Mouse (Mus musculus): ENCODE data around the gene Plch2. TPM values are rescaled to one million over a fixed set of nuclear protein-coding genes. Genes with fewer than 3 reads are reported as not detected.
A peak's percentile ranks its signal among the peaks of the same experiment; 100 is the strongest.

The Plch2 gene
- polyA plus RNA-seq, 1 experiment from 2014 or later, result 2.1 TPM

DNA sequence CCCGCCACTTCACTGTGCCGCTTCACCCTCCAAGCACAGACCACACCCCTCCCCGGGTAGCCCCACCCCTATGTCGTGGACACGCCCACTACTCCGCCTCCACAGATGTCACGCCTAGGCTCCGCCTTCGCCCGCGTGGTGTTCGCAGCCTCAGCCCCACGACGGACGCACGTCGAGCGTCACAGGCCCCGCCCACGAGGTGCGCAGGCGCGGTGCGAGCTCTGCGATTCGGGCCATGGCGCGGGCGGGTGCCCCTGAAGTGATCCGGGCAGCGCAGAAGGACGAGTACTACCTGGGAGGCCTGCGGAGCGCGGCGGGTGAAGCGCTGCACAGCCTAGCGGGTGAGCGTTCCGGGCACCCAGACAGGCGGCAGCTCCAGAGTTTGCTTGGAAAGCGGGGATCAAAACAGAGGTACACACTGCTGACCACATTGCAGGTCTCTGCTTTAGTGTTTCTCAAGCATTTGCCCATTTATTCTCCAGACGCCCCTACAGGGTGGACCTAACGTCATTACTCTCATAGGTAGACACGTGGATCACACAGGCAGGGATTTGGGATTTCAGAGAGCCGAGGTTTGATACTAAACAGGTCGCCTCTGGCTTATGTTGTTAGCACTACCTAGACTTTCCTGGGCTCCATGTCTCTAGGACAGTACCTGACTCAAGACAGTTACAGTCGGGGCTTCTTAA lies 10.4 kb upstream of the Plch2 start, which contains the start of gene Pex10:
TSS of gene Pex10 (plus strand) at position 183 of the 689 bp plus-strand sequence.
- H3K4me3 ChIP-seq (ENCODE audit: low read depth, low read length), result peak within 1 kb of the TSS; percentile 59
- H3K27ac ChIP-seq (ENCODE audit: low read depth, low read length), result peak within 1 kb of the TSS; percentile 25; the same call in 1 of the 2 replicates
- WGBS, result under 1% methylated on average over 48 of the region's 48 CpGs
- H3K4me2 ChIP-seq (replicated peaks; ENCODE audit: low read depth, low read length), result peak within 1 kb of the TSS; percentile 61
- ATAC-seq (ENCODE audit: low FRiP score) (peak; percentile 91), DNase-seq (ENCODE audit: low spot score) (peak; percentile 99)
- peak within 1 kb of the TSS; percentile 80 for H3K9ac ChIP-seq (ENCODE audit: low read depth, low read length)
- H3K27me3 ChIP-seq (ENCODE audit: control insufficient read depth, insufficient read depth, low read length), result no peaks in the 10 kb centered on the region
- no peaks in the 10 kb centered on the region; the same call in 1 of the 2 replicates for H3K4me1 ChIP-seq (replicated peaks; ENCODE audit: control insufficient read depth, insufficient read depth, low read length)
- H3K9me3 ChIP-seq (ENCODE audit: control insufficient read depth, low read length), result no peaks in the 10 kb centered on the region
- H3K36me3 ChIP-seq (ENCODE audit: control insufficient read depth, insufficient read depth, low read length), result peaks cover 10% of the 10 kb centered on the region

DNA sequence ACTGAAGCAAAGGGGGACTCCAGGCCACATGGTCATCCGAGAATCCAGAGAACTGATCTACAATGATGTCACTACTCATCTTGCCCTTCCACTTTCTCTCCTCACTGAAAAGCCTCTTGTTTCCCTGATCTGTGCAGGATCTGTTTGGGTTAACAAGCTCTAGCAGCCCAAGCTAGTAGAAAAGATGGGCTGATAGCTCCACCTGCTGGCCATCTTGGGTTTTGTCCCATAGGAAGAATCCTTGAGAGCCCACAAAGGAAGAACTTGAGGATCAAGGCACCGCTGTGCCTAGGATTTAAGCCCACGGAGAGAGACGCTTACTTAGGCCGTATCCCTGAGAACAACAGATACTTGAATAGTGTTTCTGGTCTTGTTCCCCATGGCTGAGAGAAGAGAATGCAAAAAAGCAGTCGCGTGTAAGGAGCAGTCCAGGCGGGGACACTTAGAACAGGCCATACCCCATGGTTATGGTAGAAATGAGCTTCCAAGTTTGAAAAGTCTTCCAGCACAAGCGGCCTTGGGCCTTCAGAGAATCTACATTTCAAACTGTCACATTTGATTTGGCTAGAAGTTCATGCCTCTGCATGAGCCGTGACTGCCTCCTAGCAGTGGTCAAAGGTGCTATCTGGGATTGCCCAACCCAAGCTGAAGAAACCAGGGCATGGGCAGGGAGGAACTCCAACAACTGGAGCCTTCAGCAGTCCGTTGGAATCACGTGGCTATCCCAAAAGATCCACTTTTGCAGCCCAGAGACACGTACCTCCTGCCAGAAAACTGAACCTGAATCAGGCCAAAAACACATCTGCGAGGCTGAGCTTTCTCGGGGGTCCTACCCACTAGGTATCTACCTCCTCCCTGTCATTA lies 9.6 kb upstream of the Plch2 start:
- H3K9ac ChIP-seq (ENCODE audit: low read depth, low read length), result no peak overlapping the region
- peak; percentile 73 for ATAC-seq (ENCODE audit: low FRiP score)
- H3K36me3 ChIP-seq (ENCODE audit: control insufficient read depth, insufficient read depth, low read length), result peaks cover 10% of the 10 kb centered on the region

DNA sequence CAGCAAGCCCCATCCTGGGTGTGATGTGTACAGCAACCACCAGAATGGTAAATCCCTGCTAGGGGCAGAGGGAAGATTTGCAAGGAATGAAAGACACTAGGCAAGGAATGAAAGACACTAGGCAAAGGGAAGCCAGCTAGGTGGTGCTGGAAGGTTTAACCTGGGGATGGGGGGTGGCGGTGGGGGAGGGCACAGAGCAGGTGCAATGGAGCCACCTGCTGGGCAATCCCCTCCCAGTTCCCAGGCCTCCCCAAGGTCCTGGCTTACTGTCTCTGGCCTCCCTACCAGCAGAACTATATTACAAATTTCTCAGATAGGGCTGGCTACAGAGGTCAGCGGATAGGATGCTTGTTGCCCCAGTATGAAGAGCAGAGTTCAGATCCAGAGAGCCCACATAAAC lies 7.9 kb upstream of the Plch2 start:
- Histone ChIP-seq H3K4me1 (replicated peaks; ENCODE audit: control insufficient read depth, insufficient read depth, low read length) (no peaks in the 10 kb centered on the region; the same call in 1 of the 2 replicates), H3K4me3 (ENCODE audit: low read depth, low read length) (no peak overlapping the region), H3K36me3 (ENCODE audit: control insufficient read depth, insufficient read depth, low read length) (no peaks in the 10 kb centered on the region; the same call in 1 of the 2 replicates), H3K4me2 (replicated peaks; ENCODE audit: low read depth, low read length) (no peak overlapping the region), H3K9me3 (ENCODE audit: control insufficient read depth, low read length) (no peaks in the 10 kb centered on the region), H3K27me3 (ENCODE audit: control insufficient read depth, insufficient read depth, low read length) (no peaks in the 10 kb centered on the region), H3K9ac (ENCODE audit: low read depth, low read length) (no peak overlapping the region), H3K27ac (ENCODE audit: low read depth, low read length) (no peak overlapping the region)
- WGBS, result 70% methylated on average over 2 of the region's 2 CpGs
- DNase-seq (ENCODE audit: low spot score) (no peak), ATAC-seq (ENCODE audit: low FRiP score) (no peak)

More for the DNA sequence above, 9.6 kb upstream of the Plch2 start:
- 3% methylated on average over 15 of the region's 15 CpGs for WGBS
- H3K27me3 ChIP-seq (ENCODE audit: control insufficient read depth, insufficient read depth, low read length), result no peaks in the 10 kb centered on the region
- peak overlapping the region; percentile 61 for H3K4me2 ChIP-seq (replicated peaks; ENCODE audit: low read depth, low read length)
- H3K4me1 ChIP-seq (replicated peaks; ENCODE audit: control insufficient read depth, insufficient read depth, low read length), result no peaks in the 10 kb centered on the region; the same call in 1 of the 2 replicates
- peak overlapping the region; percentile 25; the same call in 1 of the 2 replicates for H3K27ac ChIP-seq (ENCODE audit: low read depth, low read length)
- H3K4me3 ChIP-seq (ENCODE audit: low read depth, low read length), result peak overlapping the region; percentile 59
- peak; percentile 97 for DNase-seq (ENCODE audit: low spot score)
- H3K9me3 ChIP-seq (ENCODE audit: control insufficient read depth, low read length), result no peaks in the 10 kb centered on the region

DNA sequence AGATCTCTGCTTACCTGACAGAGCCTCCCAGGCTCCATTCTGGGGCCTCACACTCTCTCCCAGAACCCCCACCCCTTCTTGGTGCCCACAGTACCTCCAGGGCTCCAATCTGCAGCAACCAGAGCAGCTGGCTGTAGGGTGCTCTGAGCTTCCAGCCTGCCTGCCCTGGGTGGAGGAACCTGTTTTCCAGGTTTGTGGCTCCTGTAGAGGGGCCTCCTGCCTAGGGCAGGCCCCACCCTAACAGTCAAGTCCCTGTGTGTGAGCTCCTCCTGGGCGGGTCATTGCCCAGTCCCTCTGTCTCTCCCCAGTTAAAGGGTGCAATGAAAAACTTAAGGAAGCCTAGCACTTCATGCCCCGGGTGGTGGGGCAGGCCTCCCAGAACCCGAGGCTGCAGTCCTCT lies 7.3 kb upstream of the Plch2 start:
- Histone ChIP-seq H3K27ac (ENCODE audit: low read depth, low read length) (no peak overlapping the region), H3K9ac (ENCODE audit: low read depth, low read length) (peak overlapping the region; percentile 32; the same call in 1 of the 2 replicates), H3K9me3 (ENCODE audit: control insufficient read depth, low read length) (no peaks in the 10 kb centered on the region), H3K4me3 (ENCODE audit: low read depth, low read length) (no peak overlapping the region), H3K4me1 (replicated peaks; ENCODE audit: control insufficient read depth, insufficient read depth, low read length) (no peaks in the 10 kb centered on the region; the same call in 1 of the 2 replicates), H3K4me2 (replicated peaks; ENCODE audit: low read depth, low read length) (no peak overlapping the region), H3K27me3 (ENCODE audit: control insufficient read depth, insufficient read depth, low read length) (no peaks in the 10 kb centered on the region), H3K36me3 (ENCODE audit: control insufficient read depth, insufficient read depth, low read length) (no peaks in the 10 kb centered on the region; the same call in 1 of the 2 replicates)
- no peak for ATAC-seq (ENCODE audit: low FRiP score)
- DNase-seq (ENCODE audit: low spot score), result no peak
- 36% methylated on average over 3 of the region's 3 CpGs for WGBS

DNA sequence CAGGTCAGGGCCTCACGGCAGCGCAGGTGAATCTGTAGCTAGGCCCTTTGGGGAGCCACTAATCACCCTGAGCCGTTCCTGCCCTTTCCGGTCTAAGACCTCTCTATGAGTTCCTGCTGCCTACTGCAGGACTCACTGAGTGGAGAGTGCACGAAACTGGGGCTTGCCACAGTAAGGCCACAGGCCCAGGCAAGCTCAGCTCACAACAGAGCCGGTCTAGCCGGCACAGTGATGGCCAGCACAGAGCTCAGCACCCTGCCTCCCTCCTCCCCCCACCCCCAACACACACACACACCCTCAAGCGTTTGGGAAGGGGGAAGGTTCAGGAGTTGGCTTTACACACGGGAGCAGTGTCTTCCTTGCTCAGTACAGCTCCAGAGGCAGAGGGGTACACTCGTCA lies 1.7 kb upstream of the Plch2 start:
- H3K4me1 ChIP-seq (replicated peaks; ENCODE audit: control insufficient read depth, insufficient read depth, low read length), result 0 out of 2 replicates have a peak, but pooled peaks cover 3% of the 10 kb centered on the region
- H3K27me3 ChIP-seq (ENCODE audit: control insufficient read depth, insufficient read depth, low read length), result no peaks in the 10 kb centered on the region
- WGBS, result 44% methylated on average over 10 of the region's 10 CpGs
- H3K36me3 ChIP-seq (ENCODE audit: control insufficient read depth, insufficient read depth, low read length), result no peaks in the 10 kb centered on the region
- no peak overlapping the region for H3K4me3 ChIP-seq (ENCODE audit: low read depth, low read length)
- no peak overlapping the region for H3K4me2 ChIP-seq (replicated peaks; ENCODE audit: low read depth, low read length)
- no peaks in the 10 kb centered on the region for H3K9me3 ChIP-seq (ENCODE audit: control insufficient read depth, low read length)
- ATAC-seq (ENCODE audit: low FRiP score) (no peak), DNase-seq (ENCODE audit: low spot score) (no peak)
- no peak overlapping the region for H3K27ac ChIP-seq (ENCODE audit: low read depth, low read length)
- H3K9ac ChIP-seq (ENCODE audit: low read depth, low read length), result no peak overlapping the region

DNA sequence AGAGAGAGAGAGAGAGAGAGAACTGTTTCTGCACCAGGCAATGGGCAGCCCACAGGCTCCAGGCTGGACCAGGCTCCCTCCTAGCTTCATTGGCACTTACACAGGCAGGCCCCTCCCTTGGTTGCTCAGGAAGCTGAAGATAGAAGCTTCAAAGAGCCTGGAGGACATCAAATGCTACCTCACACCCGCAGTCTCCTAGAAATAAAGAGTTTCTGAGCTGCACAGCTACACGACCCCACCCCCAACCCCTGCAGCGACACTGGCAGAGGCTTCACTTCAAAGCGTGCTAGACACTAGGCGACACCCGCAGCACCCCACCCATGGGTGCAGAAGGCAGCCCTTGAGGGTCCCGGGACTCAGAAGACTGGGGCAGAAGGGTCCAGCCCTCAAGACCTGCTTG lies 6.5 kb downstream of the Plch2 start:
- H3K9me3 ChIP-seq (ENCODE audit: control insufficient read depth, low read length), result no peaks in the 10 kb centered on the region
- no peak overlapping the region for H3K9ac ChIP-seq (ENCODE audit: low read depth, low read length)
- no peaks in the 10 kb centered on the region for H3K36me3 ChIP-seq (ENCODE audit: control insufficient read depth, insufficient read depth, low read length)
- DNase-seq (ENCODE audit: low spot score) (no peak), ATAC-seq (ENCODE audit: low FRiP score) (no peak)
- H3K27ac ChIP-seq (ENCODE audit: low read depth, low read length), result no peak overlapping the region
- 86% methylated on average over 7 of the region's 7 CpGs for WGBS
- H3K27me3 ChIP-seq (ENCODE audit: control insufficient read depth, insufficient read depth, low read length), result no peaks in the 10 kb centered on the region
- H3K4me3 ChIP-seq (ENCODE audit: low read depth, low read length), result no peak overlapping the region
- no peaks in the 10 kb centered on the region for H3K4me1 ChIP-seq (replicated peaks; ENCODE audit: control insufficient read depth, insufficient read depth, low read length)
- no peak overlapping the region for H3K4me2 ChIP-seq (replicated peaks; ENCODE audit: low read depth, low read length)

DNA sequence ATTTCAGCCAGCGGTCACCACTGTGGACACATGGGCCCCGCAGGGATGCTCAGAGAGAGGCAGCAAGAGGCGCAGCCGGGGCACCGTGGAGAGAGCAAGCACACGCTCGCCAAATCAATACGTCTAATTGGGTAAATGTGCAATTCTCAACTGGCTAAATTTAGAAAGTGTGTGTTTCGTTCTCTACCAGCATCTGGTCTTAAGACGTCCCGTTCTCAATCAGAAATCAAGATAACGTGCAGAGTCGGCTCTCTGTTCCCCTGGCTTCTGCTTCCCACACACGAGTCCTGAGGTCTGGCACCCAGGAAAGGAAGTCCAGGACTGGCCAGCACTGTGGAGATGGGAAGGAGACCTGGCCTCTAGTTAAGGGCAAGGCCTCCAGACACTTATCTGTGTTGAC lies 9.9 kb downstream of the Plch2 start:
- peaks cover 9% of the 10 kb centered on the region for H3K4me1 ChIP-seq (replicated peaks; ENCODE audit: control insufficient read depth, insufficient read depth, low read length)
- H3K9me3 ChIP-seq (ENCODE audit: control insufficient read depth, low read length), result no peaks in the 10 kb centered on the region
- H3K4me2 ChIP-seq (replicated peaks; ENCODE audit: low read depth, low read length), result no peak overlapping the region
- ATAC-seq (ENCODE audit: low FRiP score), result no peak
- H3K27me3 ChIP-seq (ENCODE audit: control insufficient read depth, insufficient read depth, low read length), result peaks cover 30% of the 10 kb centered on the region
- no peak for DNase-seq (ENCODE audit: low spot score)
- H3K36me3 ChIP-seq (ENCODE audit: control insufficient read depth, insufficient read depth, low read length), result no peaks in the 10 kb centered on the region
- WGBS, result 88% methylated on average over 14 of the region's 14 CpGs
- no peak overlapping the region for H3K27ac ChIP-seq (ENCODE audit: low read depth, low read length)
- no peak overlapping the region for H3K9ac ChIP-seq (ENCODE audit: low read depth, low read length)
- H3K4me3 ChIP-seq (ENCODE audit: low read depth, low read length), result no peak overlapping the region

DNA sequence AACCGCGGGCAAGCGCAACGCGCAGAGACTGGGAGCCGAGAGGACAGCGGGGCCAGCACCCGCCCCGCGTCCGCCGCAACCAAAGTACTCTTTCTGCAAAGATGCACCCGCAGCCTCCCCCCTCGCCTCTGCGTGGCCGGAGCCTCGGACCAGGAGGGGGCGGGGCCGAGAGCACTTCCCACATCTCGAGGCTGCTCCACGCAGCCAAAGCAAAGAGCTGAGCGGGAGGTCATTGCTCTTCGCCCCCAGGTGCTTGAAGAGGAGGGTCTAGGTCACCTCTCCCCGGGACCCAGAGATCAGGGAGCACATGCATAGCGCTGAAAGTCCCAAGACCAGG lies 13.3 kb downstream of the Plch2 start:
- 2% methylated on average over 25 of the region's 25 CpGs for WGBS
- no peaks in the 10 kb centered on the region for H3K36me3 ChIP-seq (ENCODE audit: control insufficient read depth, insufficient read depth, low read length)
- no peaks in the 10 kb centered on the region for H3K9me3 ChIP-seq (ENCODE audit: control insufficient read depth, low read length)
- H3K4me1 ChIP-seq (replicated peaks; ENCODE audit: control insufficient read depth, insufficient read depth, low read length), result peaks cover 16% of the 10 kb centered on the region
- H3K4me3 ChIP-seq (ENCODE audit: low read depth, low read length), result peak overlapping the region; percentile 43
- ATAC-seq (ENCODE audit: low FRiP score), result no peak
- peaks cover 35% of the 10 kb centered on the region for H3K27me3 ChIP-seq (ENCODE audit: control insufficient read depth, insufficient read depth, low read length)
- DNase-seq (ENCODE audit: low spot score), result no peak
- peak overlapping the region; percentile 96 for H3K4me2 ChIP-seq (replicated peaks; ENCODE audit: low read depth, low read length)
- H3K27ac ChIP-seq (ENCODE audit: low read depth, low read length), result no peak overlapping the region
- H3K9ac ChIP-seq (ENCODE audit: low read depth, low read length), result peak overlapping the region; percentile 63
